Mouse (Mus musculus) spleen, postnatal 4 days (tissue): ENCODE results near the gene Yjefn3.

Experiments used
- DNase-seq, 2 experiments: peaks; one replicate each; pipeline ENCODE4 v3.0.0; 2022; ENCODE audit warnings: low spot score in 2 of 2

The Yjefn3 gene

DNA sequence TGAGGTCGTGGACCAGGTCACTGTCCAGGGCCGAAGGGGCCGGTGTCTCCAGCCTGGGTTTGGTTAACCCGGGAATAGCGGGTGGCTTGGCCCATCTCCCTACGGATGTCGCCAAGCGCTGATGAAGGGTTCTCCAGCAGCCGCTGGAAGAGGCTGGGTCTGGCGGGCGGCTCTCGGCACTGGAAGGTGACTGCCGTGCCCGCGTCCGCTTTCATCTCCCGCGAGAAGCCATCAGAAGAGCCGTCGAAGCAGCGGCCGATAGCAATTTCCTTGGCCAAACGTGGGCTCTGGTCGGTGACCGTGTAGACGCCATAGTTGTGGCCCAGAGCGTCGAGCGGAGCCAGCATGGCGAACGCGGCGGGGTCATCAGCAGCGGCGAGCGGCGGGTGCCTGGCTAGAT lies 21.7 kb downstream of the Yjefn3 start:
- DNase-seq = peak in 1 of 2 experiments; percentile 59

DNA sequence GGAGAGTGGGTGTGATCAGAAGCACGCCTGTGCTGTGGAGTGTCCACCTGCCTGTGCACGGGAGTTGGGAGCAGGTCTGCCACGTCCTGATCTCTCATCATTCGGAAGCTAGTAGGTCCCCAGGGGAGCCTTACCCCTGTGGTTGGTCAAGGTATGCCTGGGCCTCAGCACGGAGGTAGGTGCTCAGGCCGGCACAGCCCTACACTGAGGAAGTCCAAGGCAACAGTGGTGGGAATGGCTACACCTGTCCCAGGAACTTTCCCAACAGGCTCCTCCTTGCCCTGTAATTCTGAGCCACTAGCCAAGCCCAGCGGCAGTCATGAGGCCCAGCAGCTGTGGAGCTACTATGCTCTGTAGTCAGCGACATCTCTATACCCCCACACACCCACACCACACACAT lies 22.8 kb downstream of the Yjefn3 start:
- DNase-seq = peak in 1 of 2 experiments; percentile 53

DNA sequence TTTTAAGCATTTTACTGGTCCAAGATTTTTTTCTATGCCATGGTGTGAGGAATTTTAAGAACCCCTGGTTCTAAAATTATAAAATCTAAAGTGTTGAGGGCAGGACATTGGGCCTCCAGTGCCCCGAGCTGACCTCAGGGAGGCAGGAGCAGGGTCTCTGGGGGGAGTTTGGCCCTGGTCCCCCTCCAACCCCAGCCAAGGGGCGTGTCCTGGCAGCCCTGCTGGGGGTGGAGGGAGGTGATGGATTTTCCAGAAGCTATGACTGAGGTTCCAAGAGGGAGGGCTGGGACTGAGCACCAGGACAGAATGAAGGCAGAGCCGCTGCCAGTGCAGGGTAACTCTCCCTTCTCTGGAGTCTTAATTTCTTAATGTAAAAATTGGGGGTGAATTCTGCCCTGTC lies 24.5 kb downstream of the Yjefn3 start:
- DNase-seq = no peak

DNA sequence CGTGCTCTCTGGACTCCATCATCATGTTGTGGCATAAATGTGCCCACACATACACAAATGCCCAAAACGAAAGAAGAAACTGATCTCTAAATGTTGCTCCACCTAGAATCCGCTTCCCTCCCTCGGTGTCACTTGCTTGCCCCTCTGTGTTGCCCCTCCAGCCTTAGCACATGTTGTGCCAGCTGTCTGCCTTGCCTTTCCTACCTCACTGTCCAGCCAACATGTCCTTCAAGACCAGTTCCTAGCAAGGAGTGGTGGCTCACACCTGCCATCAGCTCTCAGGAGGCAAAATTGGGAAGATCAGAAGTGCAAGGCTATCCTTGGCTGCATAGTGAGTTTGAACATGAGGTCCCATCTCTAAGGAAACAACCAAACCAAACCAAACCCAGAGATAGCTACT lies 25.1 kb downstream of the Yjefn3 start:
- no peak for DNase-seq

DNA sequence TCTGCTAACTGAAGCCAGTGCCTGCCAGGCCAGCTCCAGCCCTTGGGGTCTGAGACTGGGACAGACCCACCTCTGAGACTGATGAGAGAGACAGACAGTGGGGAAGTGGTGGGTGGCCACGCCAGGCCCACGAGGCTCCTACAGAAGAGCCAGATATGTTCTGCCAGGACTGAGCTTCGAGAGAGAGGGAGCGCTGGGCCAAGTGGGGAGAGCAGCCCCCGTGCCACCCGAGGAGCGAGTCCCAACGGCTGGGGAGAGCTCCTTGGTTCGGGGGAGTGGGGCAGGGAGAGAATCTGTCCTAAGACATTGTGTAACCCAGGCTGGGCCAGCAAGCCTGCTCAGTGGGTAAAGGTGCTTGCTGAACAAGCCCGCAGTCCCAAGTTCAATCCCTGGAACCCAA lies 25.5 kb downstream of the Yjefn3 start:
- no peak for DNase-seq

DNA sequence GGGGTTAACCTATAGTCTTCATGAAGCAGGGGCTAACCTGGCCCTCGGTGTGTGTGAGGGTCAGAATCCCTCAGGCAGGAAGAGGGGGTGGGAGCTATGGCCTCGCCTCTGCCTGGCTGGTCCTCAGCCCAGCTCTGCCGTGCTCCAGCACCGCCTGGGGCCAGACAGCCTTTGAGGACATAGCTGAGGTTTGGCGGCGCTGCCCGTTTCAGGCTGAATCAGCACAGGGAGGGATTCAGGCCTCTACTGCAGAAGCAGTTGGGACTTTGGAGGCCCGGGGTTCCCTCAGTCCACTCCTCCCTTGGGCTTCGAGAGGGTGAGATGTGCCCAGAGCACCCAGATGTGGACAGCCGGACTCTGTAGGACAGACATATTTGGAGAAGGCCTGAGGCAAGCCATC lies 26.4 kb downstream of the Yjefn3 start:
- DNase-seq = no peak

DNA sequence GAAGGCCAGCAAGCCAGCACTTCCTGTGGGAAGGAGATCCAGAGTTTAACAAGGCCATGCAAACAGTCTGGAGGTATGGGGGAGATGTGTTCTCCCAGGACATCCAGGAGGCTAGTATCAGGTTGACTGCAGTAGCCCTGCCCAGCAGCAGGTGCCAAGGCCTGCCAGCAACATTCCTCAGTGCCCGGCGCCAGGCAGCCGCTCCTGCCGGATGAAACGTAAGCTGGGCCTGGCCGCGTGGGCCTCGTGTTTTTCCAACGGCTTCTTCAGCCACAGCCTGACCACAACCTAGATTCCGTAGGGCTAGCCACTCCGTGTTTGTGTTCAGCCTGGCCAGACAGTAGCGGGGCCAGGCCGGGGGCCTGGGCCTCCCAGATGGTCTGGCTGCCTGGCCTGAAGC lies 27.9 kb downstream of the Yjefn3 start:
- DNase-seq = no peak

DNA sequence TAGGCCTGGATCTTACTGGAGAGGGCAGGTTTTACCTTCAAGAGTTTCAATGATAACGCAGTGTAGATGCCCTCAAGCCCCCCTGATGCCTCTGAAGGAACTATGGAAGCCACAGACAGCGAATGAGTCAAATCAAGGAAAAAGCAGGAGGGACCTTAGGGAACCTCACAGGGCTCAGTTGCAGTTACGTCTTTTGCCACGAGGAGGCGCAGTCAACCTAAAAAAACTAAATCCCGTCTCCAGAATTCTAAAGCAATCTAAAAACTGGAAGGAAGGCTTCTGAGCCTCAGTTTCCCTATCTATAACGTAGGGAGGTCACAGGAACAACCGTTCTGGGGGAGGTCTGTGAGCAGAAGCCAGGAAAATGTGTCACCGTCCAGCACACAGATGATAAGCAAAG lies 28.4 kb downstream of the Yjefn3 start:
- peak in 1 of 2 experiments; percentile 82 for DNase-seq

DNA sequence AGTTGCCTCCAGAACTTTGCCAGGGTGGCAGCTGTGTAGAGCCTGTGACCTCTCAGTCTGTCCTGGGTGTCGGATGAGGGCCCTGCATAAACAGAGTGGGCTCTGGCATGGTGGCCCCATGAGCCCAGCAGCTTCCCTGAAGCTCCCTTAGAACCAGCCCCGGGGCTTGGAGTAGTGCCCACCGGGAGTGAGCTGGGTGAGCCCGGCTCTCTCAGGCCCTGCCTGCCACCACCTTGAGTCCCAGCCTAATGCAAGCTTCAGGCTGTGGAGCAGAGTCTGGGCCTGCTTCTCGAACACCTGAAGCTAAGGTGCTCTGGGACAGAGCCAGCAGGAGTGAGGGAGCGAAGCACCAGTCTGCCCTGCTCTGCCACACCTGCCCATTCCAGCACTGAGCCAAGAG lies 31.6 kb downstream of the Yjefn3 start:
- DNase-seq = peak in 1 of 2 experiments; percentile 56

DNA sequence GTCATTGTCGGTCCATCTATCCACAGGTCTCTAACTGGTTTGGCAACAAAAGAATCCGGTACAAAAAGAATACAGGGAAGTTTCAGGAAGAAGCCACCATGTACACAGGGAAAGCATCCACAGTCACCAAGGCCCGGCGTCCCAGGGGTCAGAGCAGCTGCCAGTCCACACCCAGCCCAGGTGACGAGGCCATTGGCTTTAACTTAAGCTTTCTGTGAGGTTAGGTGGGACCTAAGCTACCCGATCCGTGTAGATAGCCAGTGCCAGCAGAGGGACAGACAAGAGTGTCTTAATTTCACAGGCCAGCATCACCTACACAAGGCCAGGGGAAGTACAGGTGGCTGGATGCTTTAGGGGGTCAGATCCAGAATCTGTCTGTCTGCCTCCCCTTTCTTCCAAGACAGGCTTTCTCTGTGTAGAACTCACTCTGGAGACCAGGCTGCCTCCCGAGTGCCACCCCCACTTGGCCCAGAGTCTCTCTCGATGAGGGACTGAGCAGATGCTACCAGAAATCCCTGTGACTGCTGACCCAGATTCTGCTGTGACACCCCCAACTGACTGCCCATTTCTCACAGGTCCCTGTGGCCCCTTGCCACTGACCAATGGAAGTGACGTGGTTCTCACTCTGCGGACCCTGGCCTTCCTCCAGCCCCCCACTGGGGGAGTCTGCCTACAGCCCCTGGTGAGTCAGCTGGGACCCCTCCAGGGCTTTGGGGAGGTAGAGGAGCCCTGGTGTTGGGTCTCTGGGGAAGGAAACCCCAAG lies 32.3 kb downstream of the Yjefn3 start:
- DNase-seq = peak in 1 of 2 experiments; percentile 61

DNA sequence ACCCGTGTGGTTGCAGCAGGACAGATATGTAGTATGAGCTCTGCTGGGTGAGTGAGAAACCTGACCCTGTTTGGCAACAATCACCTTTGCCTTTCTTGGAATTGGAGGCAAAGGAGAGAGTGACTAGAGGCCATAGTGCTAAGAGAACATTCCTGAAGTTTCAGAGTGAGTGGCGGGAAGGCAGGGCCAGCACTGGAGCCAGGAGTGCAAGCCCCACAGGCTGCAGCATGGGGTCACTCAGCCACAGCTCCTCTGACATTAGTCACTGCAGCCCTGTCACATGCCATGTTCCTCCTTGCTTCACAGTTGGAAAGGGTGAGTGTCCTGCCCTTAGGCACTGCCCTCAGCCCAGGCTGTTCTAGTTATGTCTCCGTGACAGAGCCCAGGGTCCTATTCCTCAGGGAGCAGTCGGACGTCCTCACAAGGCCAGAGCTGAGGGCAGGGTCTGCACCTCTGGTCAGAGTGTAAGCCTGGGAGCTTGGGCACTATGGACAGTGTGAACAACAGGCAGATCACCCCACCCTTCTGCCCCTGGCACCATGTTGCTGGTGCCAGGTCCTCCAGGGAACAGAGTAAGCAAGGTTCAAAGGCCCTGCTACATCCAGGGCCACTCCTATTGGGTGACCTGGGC lies 34.7 kb downstream of the Yjefn3 start:
- peak in 1 of 2 experiments; percentile 61 for DNase-seq

DNA sequence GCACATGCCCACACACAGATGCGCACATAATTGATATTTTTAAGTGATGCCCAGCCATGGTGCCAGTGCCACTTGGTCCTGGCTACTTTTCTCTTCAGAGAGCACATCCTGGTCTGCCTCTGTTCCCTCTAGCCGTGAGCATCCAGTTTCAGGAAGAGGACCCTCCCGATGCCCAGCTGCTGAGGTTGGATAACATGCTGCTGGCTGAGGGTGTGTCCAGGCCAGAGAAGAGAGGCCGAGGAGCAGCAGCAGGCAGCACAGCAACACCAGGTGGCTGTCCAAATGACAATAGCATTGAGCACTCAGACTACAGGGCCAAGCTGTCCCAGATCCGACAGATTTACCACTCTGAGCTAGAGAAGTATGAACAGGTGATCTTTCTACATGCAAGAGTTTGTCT lies 38.3 kb downstream of the Yjefn3 start:
- no peak for DNase-seq

DNA sequence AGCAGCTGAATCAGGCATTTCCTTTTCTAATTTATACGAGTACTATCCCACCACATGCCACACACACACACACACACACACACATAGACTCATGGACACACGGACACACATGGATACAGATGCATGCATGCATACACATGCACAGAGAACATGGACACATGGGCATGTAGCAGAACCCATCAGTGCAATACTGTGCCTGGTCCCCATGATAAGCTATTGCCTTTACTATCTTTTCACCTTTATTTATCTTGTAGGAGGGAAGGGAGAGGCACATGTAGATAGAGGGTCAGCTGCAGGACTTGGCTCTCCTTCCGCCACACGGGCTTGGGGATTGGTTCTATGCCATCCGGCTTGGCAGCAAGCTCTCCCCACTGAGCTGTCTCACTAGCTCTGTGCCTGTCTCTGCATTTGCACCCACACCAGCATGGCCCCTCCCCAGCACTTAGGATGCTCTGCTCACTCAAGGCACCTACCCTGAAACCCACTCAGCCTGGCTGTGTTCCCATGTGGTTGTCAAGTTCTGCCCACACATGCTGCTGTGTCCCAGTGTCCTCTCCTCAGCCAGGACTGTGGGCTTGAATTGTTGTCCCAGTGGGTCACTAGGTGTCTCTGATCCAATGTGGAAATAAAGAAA lies 39.0 kb downstream of the Yjefn3 start:
- no peak for DNase-seq

DNA sequence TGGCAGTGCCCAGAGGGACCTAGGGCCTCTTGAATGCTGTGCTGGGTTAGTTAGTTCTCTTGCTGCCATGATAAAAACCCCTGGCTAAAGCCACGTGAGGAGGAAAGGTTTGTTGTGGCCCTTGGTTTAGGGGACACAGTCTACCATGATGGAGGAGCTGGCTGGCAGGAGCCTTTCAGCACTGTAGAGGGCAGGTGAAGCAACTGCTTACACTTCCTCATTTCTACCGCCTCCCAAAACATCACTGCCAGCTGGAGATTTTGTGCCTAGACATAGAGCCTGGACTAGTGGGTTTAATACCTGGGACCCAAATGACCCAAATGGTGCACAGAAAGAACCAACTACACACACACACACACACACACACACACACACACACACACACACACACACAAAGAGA lies 41.3 kb downstream of the Yjefn3 start:
- no peak for DNase-seq

DNA sequence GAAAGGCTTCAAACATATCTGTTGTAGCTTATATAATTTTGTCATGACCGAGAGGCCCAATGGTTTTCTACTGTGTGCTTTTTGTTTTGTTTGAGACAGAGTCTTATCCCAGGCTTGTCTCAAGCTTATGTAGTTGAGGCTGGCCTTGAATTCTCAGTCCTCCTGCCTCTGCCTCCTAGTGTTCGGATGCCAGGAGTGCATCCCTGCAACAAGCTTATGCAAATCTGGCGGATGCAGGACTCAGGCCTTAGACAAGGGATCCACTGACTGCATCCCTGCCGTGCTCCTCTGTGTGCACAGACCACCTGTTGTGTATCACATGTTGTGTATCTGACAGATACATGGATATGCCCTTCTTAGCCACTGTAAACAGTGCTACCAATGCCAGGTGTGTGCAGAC lies 41.7 kb downstream of the Yjefn3 start:
- DNase-seq = no peak

DNA sequence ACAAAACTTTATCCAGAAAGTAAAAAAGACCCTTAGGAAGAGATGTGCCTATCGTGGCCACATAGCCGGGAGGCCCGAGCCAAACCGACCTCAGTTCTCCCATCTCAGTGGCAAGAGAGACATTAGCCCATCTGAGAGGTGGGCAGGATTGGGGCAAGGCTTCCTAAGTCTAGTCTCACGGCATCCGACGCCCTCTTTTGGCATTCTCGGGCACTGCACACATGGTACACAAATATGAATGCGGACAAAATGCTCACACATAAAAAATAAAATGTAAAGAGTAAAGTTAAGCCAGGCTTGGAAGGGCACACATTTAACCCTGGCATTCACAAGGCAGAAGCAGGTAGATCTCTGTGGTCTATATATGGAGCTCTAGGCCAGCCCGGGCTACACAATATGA lies 48.6 kb downstream of the Yjefn3 start:
- no peak for DNase-seq

DNA sequence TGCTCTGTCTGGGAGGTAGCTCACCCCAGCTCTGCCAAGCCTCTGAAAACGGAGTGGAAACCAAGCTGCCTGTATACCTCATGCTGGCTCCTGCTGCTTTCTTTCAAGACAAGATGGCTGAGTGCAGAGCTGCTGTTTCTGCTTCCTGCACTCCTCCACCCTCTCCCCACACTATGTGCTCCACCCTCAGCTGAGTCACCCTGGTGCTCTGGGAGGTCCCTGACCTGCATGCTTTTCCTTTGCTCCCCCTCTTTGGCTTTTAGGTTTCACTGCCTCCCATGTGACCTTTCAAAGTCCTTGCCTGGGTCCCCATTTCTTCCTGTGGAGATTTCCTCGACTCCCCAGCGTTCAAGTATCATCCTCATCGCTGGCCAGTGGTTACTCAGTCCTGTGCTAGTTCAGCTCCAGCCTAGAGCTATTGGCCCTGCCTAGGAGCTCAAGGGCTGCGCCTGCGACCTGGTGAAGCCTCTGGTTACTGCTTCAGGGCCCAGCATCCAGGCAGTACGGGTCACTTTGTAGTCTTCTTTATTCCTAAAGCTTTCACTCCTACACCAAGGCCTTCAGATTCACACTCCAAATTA lies 51.5 kb downstream of the Yjefn3 start:
- no peak for DNase-seq

DNA sequence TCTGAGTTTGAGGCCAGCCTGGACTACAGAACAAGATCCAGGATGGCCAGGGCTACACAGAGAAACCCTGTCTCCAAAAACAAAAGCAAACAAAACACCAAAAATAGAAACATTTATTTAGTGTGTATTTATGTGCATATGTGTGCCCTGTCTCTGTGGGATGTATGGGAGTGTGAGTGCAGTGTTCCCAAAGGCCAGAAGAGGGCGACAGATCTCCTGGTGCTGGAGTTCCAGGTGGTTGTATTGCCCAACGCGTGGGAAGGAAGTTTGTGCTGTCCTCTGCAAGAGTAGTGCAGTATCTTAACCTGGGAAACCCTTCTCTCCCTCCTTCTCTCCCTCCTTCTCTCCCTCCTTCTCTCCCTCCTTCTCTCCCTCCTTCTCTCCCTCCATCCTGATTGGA lies 52.6 kb downstream of the Yjefn3 start:
- no peak for DNase-seq

DNA sequence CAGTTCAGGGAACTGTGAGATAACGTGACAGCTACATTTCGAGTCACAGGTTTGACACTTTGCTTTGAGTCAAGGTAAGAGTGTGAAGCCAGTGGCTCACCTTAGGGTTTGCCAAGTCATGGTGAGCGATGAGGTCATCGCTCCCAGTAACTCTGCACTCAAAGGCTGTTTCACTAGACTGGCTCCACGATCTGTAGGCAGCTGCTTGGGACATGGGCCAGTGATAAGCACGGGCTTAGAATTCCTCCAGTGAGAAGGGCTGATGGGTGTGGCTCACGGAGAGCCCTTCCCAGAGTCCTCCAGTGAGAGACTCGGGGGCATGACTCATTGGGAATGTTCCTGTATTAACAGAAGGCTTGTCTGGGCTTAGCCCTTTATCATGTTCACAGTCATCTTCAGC lies 53.6 kb downstream of the Yjefn3 start:
- no peak for DNase-seq

DNA sequence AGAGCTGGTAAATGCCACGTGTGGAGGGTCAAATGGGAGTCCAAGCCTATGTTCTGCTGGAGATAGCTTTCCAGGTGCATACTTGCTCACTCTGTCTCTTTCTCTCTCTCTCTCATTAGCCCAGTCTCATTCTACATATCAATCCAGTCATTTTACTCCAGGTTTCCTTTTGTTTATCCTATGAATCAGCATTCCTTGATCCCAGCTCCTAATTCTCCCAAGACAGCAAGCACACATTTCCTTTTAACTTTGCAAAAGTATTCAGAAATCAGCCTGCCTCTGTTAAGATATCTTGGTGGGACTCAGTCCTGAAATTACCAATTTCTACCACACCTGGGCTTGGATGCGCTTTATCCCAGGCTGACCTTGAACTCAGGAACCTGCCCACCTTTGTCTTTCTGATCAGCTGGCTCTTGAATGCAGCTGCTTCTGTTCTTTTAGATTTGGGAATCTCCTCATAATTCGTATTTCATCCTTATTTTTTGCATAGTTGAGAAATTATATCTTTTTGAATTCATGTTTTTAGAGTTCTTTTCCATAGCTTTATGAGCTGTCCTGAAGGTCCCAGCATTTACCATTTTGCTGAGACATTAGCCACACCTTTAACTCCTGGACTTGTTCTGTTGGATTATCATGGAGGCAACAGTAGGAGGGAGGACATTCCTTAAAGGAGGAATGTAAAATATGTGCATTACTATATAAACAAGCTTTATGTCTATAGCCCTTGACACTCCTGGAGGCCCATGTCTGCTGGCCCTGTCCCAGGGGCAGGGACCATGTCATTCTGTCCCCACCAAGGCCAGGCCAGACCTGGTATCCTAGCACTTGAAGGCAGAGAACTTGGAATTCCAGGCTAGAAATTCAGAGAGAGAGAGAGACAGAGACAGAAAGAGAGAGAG lies 55.1 kb downstream of the Yjefn3 start:
- no peak for DNase-seq
